Mouse (Mus musculus) midbrain, postnatal 0 days (tissue): ENCODE measurements around the gene Nmrk1. TPM values are rescaled to one million over a fixed set of nuclear protein-coding genes. Genes with fewer than 3 reads are reported as not detected.

Source experiments
- ATAC-seq: fragments of 200-750 bp; cut with Nextera tagmentation; 2 replicates; pipeline ENCODE4 v1.8.0; 2017; ENCODE audit warnings: moderate number of reproducible peaks, mild to moderate bottlenecking, moderate TSS enrichment, moderate library complexity; ENCODE audit not compliant: low FRiP score
- DNase-seq: peaks from one replicate; pipeline ENCODE4 v3.0.0-alpha.2; 2015; ENCODE audit warnings: low spot score
- H3K27ac ChIP-seq: fragments of 300-500 bp; sonication (generic); 2 replicates; pipeline ENCODE4 v1.5.1; 2014; ENCODE audit warnings: low read depth, mild to moderate bottlenecking, low read length, mixed read lengths
- H3K27me3 ChIP-seq: fragments of 300-500 bp; sonication (generic); 2 replicates; pipeline ENCODE4 v1.6.1; 2014; ENCODE audit warnings: low read length, control low read depth, mixed read lengths; ENCODE audit not compliant: insufficient read depth
- H3K36me3 ChIP-seq: fragments of 300-500 bp; sonication (generic); 2 replicates; pipeline ENCODE4 v1.6.1; 2014; ENCODE audit warnings: low read length, control low read depth, mixed read lengths; ENCODE audit not compliant: insufficient read depth
- H3K4me1 ChIP-seq: fragments of 300-500 bp; sonication (generic); 2 replicates; pipeline ENCODE4 v1.6.1; 2014; ENCODE audit warnings: mild to moderate bottlenecking, control low read depth, antibody characterized with exemption, low read length, mixed read lengths; ENCODE audit not compliant: insufficient read depth
- H3K4me2 ChIP-seq: fragments of 300-500 bp; sonication (generic); 2 replicates; pipeline ENCODE4 v1.6.1; 2014; ENCODE audit warnings: low read depth, mild to moderate bottlenecking, low read length, mixed read lengths; ENCODE audit not compliant: poor library complexity, severe bottlenecking
- H3K4me3 ChIP-seq: fragments of 300-500 bp; sonication (generic); 2 replicates; pipeline ENCODE4 v1.5.1; 2014; ENCODE audit warnings: low read depth, mild to moderate bottlenecking, low read length, moderate library complexity
- H3K9ac ChIP-seq: fragments of 300-500 bp; sonication (generic); replicated peaks from 2 replicates; pipeline ENCODE4 v1.6.1; 2014; ENCODE audit warnings: mild to moderate bottlenecking, low read length, moderate library complexity, mixed read lengths; ENCODE audit not compliant: poor library complexity, severe bottlenecking
- H3K9me3 ChIP-seq: fragments of 300-500 bp; sonication (generic); 2 replicates; pipeline ENCODE4 v1.6.1; 2016; ENCODE audit warnings: low read length, control low read depth
- CTCF ChIP-seq: IDR thresholded peaks from 2 replicates; pipeline ENCODE4 v1.5.1; 2016; ENCODE audit warnings: antibody characterized with exemption, mild to moderate bottlenecking
- WGBS: fragments of 180-500 bp; shearing (Covaris S2); extraction: QIAGEN DNeasy Blood & Tissue Kit; methylation state at CpG from one replicate; pipeline ENCODE4 v1.1.7; 2014; 5-methylcytosine and 5-hydroxymethylcytosine counted together
- polyA plus RNA-seq: library from polyadenylated mRNA; unstranded; fragments of >200 nt; fragmentation: Nextera tagmentation; extraction: Ambion mirVana; gene quantifications from 2 replicates; pipeline ENCODE4 v1.2.1, GENCODE M21; 2015
- total RNA-seq: library from RNA; depleted of rRNA; stranded (reverse); fragments of >200 nt; gene quantifications from 2 replicates; pipeline ENCODE4 v1.2.3, GENCODE M21; 2014

Gene Nmrk1
- total and polyA plus RNA-seq, 2 experiments from 2014 or later, result 3.9 to 4.3 TPM

- no peak for TF ChIP-seq CTCF
- ATAC-seq (no peak), DNase-seq (no peak)
- H3K9ac ChIP-seq, result no peak overlapping the region
- H3K36me3 ChIP-seq, result no peaks in the 10 kb centered on the region
- H3K9me3 ChIP-seq, result no peaks in the 10 kb centered on the region
- no peak overlapping the region for H3K4me3 ChIP-seq
- 39% methylated on average over 4 of the region's 4 CpGs for WGBS
- H3K27ac ChIP-seq, result no peak overlapping the region
- no peaks in the 10 kb centered on the region for H3K4me1 ChIP-seq
- H3K4me2 ChIP-seq, result no peak overlapping the region
- H3K27me3 ChIP-seq, result no peaks in the 10 kb centered on the region
Measured at GRCm38 (mm10) chr19:18643411-18643810, 11.7 kb downstream of the Nmrk1 start.

DNA sequence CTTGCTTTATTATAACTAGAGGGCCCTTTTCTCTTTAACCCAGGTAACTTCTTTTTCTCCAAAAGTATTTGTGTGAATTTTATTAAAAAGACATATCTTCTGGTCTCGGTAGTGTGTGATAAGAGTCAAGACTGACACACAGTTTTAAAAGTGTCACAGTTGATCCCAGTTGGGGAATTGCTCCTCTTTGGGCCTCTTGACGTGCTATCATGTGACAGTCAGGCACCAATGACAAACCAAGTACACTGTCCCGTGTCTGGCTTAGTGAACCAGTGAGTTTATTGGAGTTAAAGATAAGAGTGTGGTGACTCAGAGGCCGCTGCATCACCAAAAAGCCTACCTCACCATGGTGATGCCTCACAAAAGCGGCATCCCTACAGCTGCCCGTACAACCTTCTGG, 12.3 kb downstream of the Nmrk1 start:
- H3K27ac ChIP-seq, result no peak overlapping the region
- no peak overlapping the region for H3K4me3 ChIP-seq
- H3K9ac ChIP-seq, result no peak overlapping the region
- no peak for DNase-seq
- no peaks in the 10 kb centered on the region for H3K36me3 ChIP-seq
- no peak for ATAC-seq
- no peaks in the 10 kb centered on the region for H3K27me3 ChIP-seq
- 80% methylated on average over 6 of the region's 6 CpGs for WGBS
- no peak for TF ChIP-seq CTCF
- H3K4me1 ChIP-seq, result no peaks in the 10 kb centered on the region
- H3K4me2 ChIP-seq, result no peak overlapping the region
- H3K9me3 ChIP-seq, result no peaks in the 10 kb centered on the region

- Histone ChIP-seq H3K36me3 (no peaks in the 10 kb centered on the region), H3K27me3 (no peaks in the 10 kb centered on the region), H3K4me3 (no peak overlapping the region), H3K4me2 (no peak overlapping the region), H3K27ac (no peak overlapping the region), H3K4me1 (no peaks in the 10 kb centered on the region), H3K9ac (no peak overlapping the region), H3K9me3 (no peaks in the 10 kb centered on the region)
- no peak for TF ChIP-seq CTCF
- DNase-seq (no peak), ATAC-seq (no peak)
- WGBS, result 76% methylated on average over 3 of the region's 3 CpGs
Measured at GRCm38 (mm10) chr19:18646397-18646796, 14.6 kb downstream of the Nmrk1 start.

GRCm38 (mm10) chr19:18646853-18647420, 15.2 kb downstream of the Nmrk1 start:
- no peak overlapping the region for H3K4me3 ChIP-seq
- no peaks in the 10 kb centered on the region for H3K9me3 ChIP-seq
- no peak overlapping the region for H3K4me2 ChIP-seq
- H3K27ac ChIP-seq, result no peak overlapping the region
- no peaks in the 10 kb centered on the region for H3K27me3 ChIP-seq
- no peaks in the 10 kb centered on the region for H3K4me1 ChIP-seq
- WGBS, result 51% methylated on average over 5 of the region's 5 CpGs
- no peak overlapping the region for H3K9ac ChIP-seq
- H3K36me3 ChIP-seq, result no peaks in the 10 kb centered on the region
- DNase-seq (no peak), ATAC-seq (no peak)
- no peak for TF ChIP-seq CTCF

GRCm38 (mm10) chr19:18647775-18648557, 16.2 kb downstream of the Nmrk1 start:
- Histone ChIP-seq H3K27me3 (no peaks in the 10 kb centered on the region), H3K9me3 (no peaks in the 10 kb centered on the region), H3K36me3 (no peaks in the 10 kb centered on the region), H3K4me2 (no peak overlapping the region), H3K4me3 (no peak overlapping the region), H3K9ac (no peak overlapping the region), H3K27ac (no peak overlapping the region), H3K4me1 (no peaks in the 10 kb centered on the region)
- DNase-seq (no peak), ATAC-seq (no peak)
- no peak for TF ChIP-seq CTCF
- WGBS, result 81% methylated on average over 9 of the region's 9 CpGs

GRCm38 (mm10) chr19:18648558-18648945, 16.8 kb downstream of the Nmrk1 start:
- H3K27me3 ChIP-seq, result no peaks in the 10 kb centered on the region
- 81% methylated on average over 6 of the region's 6 CpGs for WGBS

More at GRCm38 (mm10) chr19:18648558-18648945, 16.8 kb downstream of the Nmrk1 start:
- Histone ChIP-seq H3K9me3 (no peaks in the 10 kb centered on the region), H3K9ac (no peak overlapping the region), H3K4me1 (no peaks in the 10 kb centered on the region), H3K4me3 (no peak overlapping the region), H3K4me2 (no peak overlapping the region), H3K36me3 (no peaks in the 10 kb centered on the region), H3K27ac (no peak overlapping the region)
- ATAC-seq (no peak), DNase-seq (no peak)
- TF ChIP-seq CTCF, result no peak
